Comparison of ENCODE assay signal across 21 mouse cellular contexts in the genomic region with DNA sequence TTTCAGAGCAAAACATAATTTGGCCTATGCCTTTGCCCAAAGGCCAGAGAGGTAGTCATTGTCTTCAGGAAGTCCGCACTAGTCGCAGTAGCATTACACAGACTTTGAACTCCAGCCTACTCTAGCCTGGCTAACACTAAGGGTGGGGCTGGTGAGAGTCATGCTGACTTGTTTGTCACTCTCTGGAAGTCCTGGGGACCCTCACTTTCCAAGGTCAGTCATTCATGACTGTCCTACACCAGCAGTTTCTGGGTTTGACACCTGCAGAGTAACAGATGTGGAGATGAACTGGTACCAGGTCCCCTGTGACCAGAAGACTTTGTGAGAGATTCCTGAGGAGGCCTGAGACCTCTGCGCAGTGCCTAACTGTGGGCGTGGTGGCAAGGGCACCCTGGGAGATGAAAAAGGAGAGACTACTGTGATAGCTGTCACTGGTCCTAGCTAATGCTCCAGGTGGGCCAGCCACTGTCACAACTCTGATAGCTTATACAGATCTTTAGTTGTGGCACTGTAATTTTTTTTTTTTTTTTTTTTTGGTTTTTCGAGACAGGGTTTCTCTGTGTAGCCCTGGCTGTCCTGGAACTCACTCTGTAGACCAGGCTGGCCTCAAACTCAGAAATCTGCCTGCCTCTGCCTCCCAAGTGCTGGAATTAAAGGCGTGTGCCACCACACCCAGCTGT. TPM values are rescaled to one million over a fixed set of nuclear protein-coding genes. Genes with fewer than 3 reads are reported as not detected.
DNase-seq lines count a peak whose midpoint lies in the region; ATAC-seq and TF ChIP-seq lines count a peak whose summit lies in the region.
"Had no signal": no experiment of that assay in that cellular context is flagged by ENCODE, and none has a peak within 500 bp of the region (broad histone marks: within the 10 kb centered on the region; RNA-seq: fewer than 3 reads in every experiment).

No protein-coding gene starts in this region.

- no peak overlapping the region for H3K9ac ChIP-seq in ES-E14 (ENCODE audit: insufficient read depth, low read depth, low read length, poor library complexity, severe bottlenecking)
- H3K9ac ChIP-seq: forebrain, embryonic 12.5 days; limb, embryonic 12.5 days had no signal

- peak; percentile 57 for DNase-seq in heart, adult 11 months
- no peak for DNase-seq in heart, adult 18-20 months
- peak; percentile 35 for DNase-seq in A20 (ENCODE audit: low read depth, low spot score)
- DNase-seq in ES-E14 (ENCODE audit: low read depth, low spot score), result no peak
- DNase-seq in large intestine, adult 2 months (ENCODE audit: low read depth, low spot score), result peak; percentile 25
- DNase-seq in ovary, postnatal 14 days (ENCODE audit: low spot score), result no peak
- no peak for DNase-seq in adrenal gland, postnatal 25 days
- DNase-seq: cerebellum, adult 8-10 months; gastrocnemius, postnatal 14 days; kidney, adult 9 months; kidney, postnatal 36 days; lung, adult 18-20 months; lung, postnatal 14 days; thymus, adult 18-20 months had no signal

- H3K36me3 ChIP-seq in ES-E14 (ENCODE audit: control insufficient read depth, insufficient read depth, low read length, poor library complexity, severe bottlenecking), result no peaks in the 10 kb centered on the region
- H3K36me3 ChIP-seq: embryonic facial prominence, embryonic 10.5 days; forebrain, embryonic 12.5 days; G1E; hindbrain, embryonic 10.5 days; limb, embryonic 12.5 days had no signal

- H3K27ac ChIP-seq in ES-E14 (ENCODE audit: insufficient read depth, low read depth, low read length, poor library complexity, severe bottlenecking), result no peak overlapping the region
- H3K27ac ChIP-seq: embryonic facial prominence, embryonic 10.5 days; forebrain, embryonic 12.5 days; hindbrain, embryonic 10.5 days; limb, embryonic 12.5 days had no signal

- peaks cover 0 to 7% of the 10 kb centered on the region in 2 experiments; a peak in 1 of 4 replicates for H3K4me1 ChIP-seq in ES-E14 (ENCODE audit: control insufficient read depth in 2 of 2, insufficient read depth in 2 of 2, low read length in 2 of 2, poor library complexity in 1 of 2)
- H3K4me1 ChIP-seq: forebrain, embryonic 12.5 days; hindbrain, embryonic 10.5 days; limb, embryonic 12.5 days had no signal

- ATAC-seq in granulocyte monocyte progenitor cell, adult 5-6 weeks (replicated peaks; ENCODE audit: poor library complexity, severe bottlenecking), result no peak

- WGBS in large intestine, adult 2 months, result 67% methylated on average over 6 of the region's 6 CpGs

- H3K9me3 ChIP-seq in ES-E14 (ENCODE audit: control insufficient read depth, insufficient read depth, low read depth, low read length), result no peaks in the 10 kb centered on the region
- H3K9me3 ChIP-seq: embryonic facial prominence, embryonic 10.5 days; limb, embryonic 12.5 days had no signal

- no peak overlapping the region for H3K4me3 ChIP-seq in ES-E14 (ENCODE audit: insufficient read depth in 1 of 2, low read depth in 1 of 2, low read length in 2 of 2, poor library complexity in 1 of 2, severe bottlenecking in 1 of 2)
- H3K4me3 ChIP-seq: embryonic facial prominence, embryonic 10.5 days; forebrain, embryonic 12.5 days; hindbrain, embryonic 10.5 days; limb, embryonic 12.5 days; megakaryocyte, embryonic 14.5 days had no signal

- in situ Hi-C loops in ES-E14 (cut with MboI; ENCODE audit: low sequenced_read_pairs in 2 of 2, unreplicated experiment in 2 of 2), result no loop called here

TF ChIP-seq in ES-E14, 5 proteins besides CTCF, POLR2A, EP300 and RAD21:
- TF ChIP-seq CHD2 (IDR thresholded peaks at IDR 0.05; ENCODE audit: low read depth, low read length) (no peak), ZNF384 (IDR thresholded peaks at IDR 0.05; ENCODE audit: low read depth, low read length) (peak; percentile 78)

RNA-seq across cellular contexts. Expression of gene Lrmp, which starts 9.2 kb away (rescaled TPM):
- total RNA-seq in heart, adult 18-20 months (2021), result 1 to 10 TPM; 1.3 to 4.2 TPM
- total RNA-seq in ES-E14 (2012; rRNA removed), result 8.6 and 10.4 TPM in 2 replicates
- polyA plus RNA-seq in large intestine, adult 2 months (2012; rRNA removed), result 12.4 and 19.6 TPM in 2 replicates
- total RNA-seq in granulocyte monocyte progenitor cell, adult 5-6 weeks (2014; fragmentation: Nextera tagmentation), result 64.7 and 94.7 TPM in 2 replicates
- 108 and 121 TPM in 2 replicates for total RNA-seq in granulocyte monocyte progenitor cell, adult 5-6 weeks (2017)
- total RNA-seq in adrenal gland, postnatal 25 days (2021), result 2.4 and 4.9 TPM in 2 replicates

RNA-seq across cellular contexts. Expression of gene Bcat1, which starts 30.3 kb away (rescaled TPM):
- 1 to 10 TPM in 1 of 2 experiments, under 1 TPM in 1; 0.46 to 1.1 TPM for total RNA-seq in heart, adult 18-20 months (2021)
- 121 and 180 TPM in 2 replicates for total RNA-seq in ES-E14 (2012; rRNA removed)
- 0.58 and 0.62 TPM in 2 replicates for polyA plus RNA-seq in large intestine, adult 2 months (2012; rRNA removed)
- 0.52 TPM in 1 of 2 replicates, not detected in the other for total RNA-seq in granulocyte monocyte progenitor cell, adult 5-6 weeks (2014; fragmentation: Nextera tagmentation)
- 2.1 and 7.0 TPM in 2 replicates for total RNA-seq in granulocyte monocyte progenitor cell, adult 5-6 weeks (2017)
- 13.4 and 15.8 TPM in 2 replicates for total RNA-seq in adrenal gland, postnatal 25 days (2021)
- polyA plus RNA-seq: G1E had no signal

Comparison
In these comparisons a context has a peak if more than half of its experiments do, and no peak if none do; other contexts are left out.
1. DNase-seq: peak in heart, adult 11 months (single experiment), A20 (single experiment) and large intestine, adult 2 months (single experiment); none in heart, adult 18-20 months (0 of 2), ES-E14 (single experiment), ovary, postnatal 14 days (single experiment) and adrenal gland, postnatal 25 days (single experiment).